Mouse (Mus musculus) forebrain, embryonic 16.5 days (tissue): ENCODE results near the gene Trit1. TPM values are rescaled to one million over a fixed set of nuclear protein-coding genes. Genes with fewer than 3 reads are reported as not detected.
"Not testable (repeated sequence)": the region's sequence is repeated elsewhere in the genome, so short reads cannot be mapped to it uniquely, and the experiment has no call there.

Experiments
- ATAC-seq: fragments of 200-750 bp; cut with Nextera tagmentation; 2 replicates; pipeline ENCODE4 v1.8.0; 2017; ENCODE audit warnings: mild to moderate bottlenecking, moderate library complexity
- H3K27ac ChIP-seq: fragments of 300-500 bp; sonication (generic); 2 replicates; pipeline ENCODE4 v1.5.1; 2014; ENCODE audit warnings: low read length, control low read depth
- H3K27me3 ChIP-seq: fragments of 300-500 bp; sonication (generic); replicated peaks from 2 replicates; pipeline ENCODE4 v1.6.1; 2014; ENCODE audit warnings: low read length; ENCODE audit not compliant: control insufficient read depth, insufficient read depth
- H3K36me3 ChIP-seq: fragments of 300-500 bp; sonication (generic); 2 replicates; pipeline ENCODE4 v1.6.1; 2014; ENCODE audit not compliant: control insufficient read depth, insufficient read depth
- H3K4me1 ChIP-seq: fragments of 300-500 bp; sonication (generic); replicated peaks from 2 replicates; pipeline ENCODE4 v1.6.1; 2014; ENCODE audit warnings: low read length; ENCODE audit not compliant: control insufficient read depth, insufficient read depth
- H3K4me2 ChIP-seq: fragments of 300-500 bp; sonication (generic); 2 replicates; pipeline ENCODE4 v1.6.1; 2014; ENCODE audit warnings: mild to moderate bottlenecking, low read length, control low read depth
- H3K4me3 ChIP-seq: fragments of 300-500 bp; sonication (generic); replicated peaks from 2 replicates; pipeline ENCODE4 v1.5.1; 2014; ENCODE audit warnings: mild to moderate bottlenecking, low read length, control low read depth
- H3K9ac ChIP-seq: fragments of 300-500 bp; sonication (generic); replicated peaks from 2 replicates; pipeline ENCODE4 v1.6.1; 2014; ENCODE audit warnings: low read depth, low read length, control low read depth
- H3K9me3 ChIP-seq: fragments of 300-500 bp; sonication (generic); 2 replicates; pipeline ENCODE4 v1.6.1; 2016; ENCODE audit warnings: low read length; ENCODE audit not compliant: control insufficient read depth
- WGBS: fragments of 180-500 bp; shearing (Covaris S2); extraction: QIAGEN DNeasy Blood & Tissue Kit; methylation state at CpG from one replicate; pipeline ENCODE4 v1.1.7; 2014; 5-methylcytosine and 5-hydroxymethylcytosine counted together
- polyA plus RNA-seq: library from polyadenylated mRNA; unstranded; fragments of >200 nt; fragmentation: Nextera tagmentation; extraction: Ambion mirVana; gene quantifications from 2 replicates; pipeline ENCODE4 v1.2.1, GENCODE M21; 2015

The Trit1 gene
- polyA plus RNA-seq, 1 experiment from 2014 or later, result 34.1 TPM

GRCm38 (mm10) chr4:123005054-123005966 lies 11.1 kb upstream of the Trit1 start:
- Histone ChIP-seq H3K4me1 (peaks cover 24% of the 10 kb centered on the region), H3K9me3 (no peaks in the 10 kb centered on the region), H3K27me3 (no peaks in the 10 kb centered on the region), H3K9ac (no peak overlapping the region), H3K4me2 (no peak overlapping the region), H3K27ac (no peak overlapping the region), H3K36me3 (peaks cover 11% of the 10 kb centered on the region), H3K4me3 (no peak overlapping the region)
- 0 out of 2 replicates have a peak, but pooled peaks have one; percentile 54 for ATAC-seq
- 28% methylated on average over 15 of the region's 15 CpGs for WGBS

DNA sequence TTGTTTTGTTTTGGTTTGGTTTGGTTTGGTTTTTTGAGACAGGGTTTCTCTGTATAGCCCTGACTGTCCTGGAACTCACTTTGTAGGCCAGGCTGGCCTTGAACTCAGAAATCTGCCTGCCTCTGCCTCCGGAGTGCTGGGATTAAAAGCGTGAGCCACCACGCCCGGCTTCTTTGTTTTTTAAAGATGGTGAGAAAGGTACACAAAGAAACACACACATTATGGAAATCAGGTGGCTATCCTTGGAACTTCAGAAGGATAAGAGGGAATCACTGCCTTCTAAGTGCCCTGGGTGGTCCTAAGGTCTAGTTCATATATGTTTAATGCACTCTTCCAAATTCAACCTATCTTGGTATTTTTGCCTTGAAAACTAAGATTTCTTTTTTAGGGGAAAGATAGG lies 3.9 kb upstream of the Trit1 start:
- H3K27me3 ChIP-seq, ATAC-seq, H3K9me3 ChIP-seq, H3K9ac ChIP-seq, H3K4me3 ChIP-seq, H3K4me2 ChIP-seq, H3K36me3 ChIP-seq: not testable (repeated sequence)
- Histone ChIP-seq H3K4me1 (peaks cover 37% of the 10 kb centered on the region), H3K27ac (peak overlapping the region; percentile 94)
- 88% methylated on average over 4 of the region's 4 CpGs for WGBS

DNA sequence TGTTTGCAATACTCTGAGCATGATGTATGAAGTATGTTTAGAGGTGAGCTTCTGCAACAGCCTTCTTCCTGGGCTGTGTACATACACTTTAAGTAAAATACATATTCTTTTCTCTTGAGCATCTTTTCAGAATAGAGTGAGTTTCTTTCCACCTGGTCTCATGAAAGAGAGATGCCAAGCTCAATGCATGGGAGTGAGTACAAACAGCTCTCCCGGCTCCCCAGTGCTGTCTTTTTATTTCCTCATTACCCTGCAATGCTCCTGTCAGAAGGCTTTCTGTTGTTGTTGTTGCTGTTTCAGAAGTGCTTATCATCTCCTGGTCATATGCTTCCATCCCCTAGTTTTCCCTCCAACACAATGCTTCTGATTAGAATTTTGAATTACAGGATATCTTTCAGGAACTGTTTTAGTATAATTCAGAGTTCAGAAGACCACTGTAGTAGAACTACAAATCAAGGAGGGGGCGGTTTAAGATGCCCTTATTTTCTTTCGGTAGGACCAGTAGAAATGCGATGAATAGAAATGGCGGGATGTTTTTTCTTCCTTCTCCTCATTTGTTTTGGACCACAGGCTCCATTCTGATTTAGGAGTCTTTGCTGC lies 3.0 kb upstream of the Trit1 start:
- H3K9ac ChIP-seq, result peak overlapping the region; percentile 47
- no peaks in the 10 kb centered on the region for H3K36me3 ChIP-seq
- peak; percentile 10 for ATAC-seq
- peak overlapping the region; percentile 42 for H3K4me2 ChIP-seq
- peak overlapping the region; percentile 94 for H3K27ac ChIP-seq
- no peaks in the 10 kb centered on the region for H3K9me3 ChIP-seq
- H3K4me3 ChIP-seq, result peak overlapping the region; percentile 4; the same call in 1 of the 2 replicates
- WGBS, result 3% methylated on average over 5 of the region's 5 CpGs
- peaks cover 46% of the 10 kb centered on the region for H3K4me1 ChIP-seq
- H3K27me3 ChIP-seq, result no peaks in the 10 kb centered on the region

DNA sequence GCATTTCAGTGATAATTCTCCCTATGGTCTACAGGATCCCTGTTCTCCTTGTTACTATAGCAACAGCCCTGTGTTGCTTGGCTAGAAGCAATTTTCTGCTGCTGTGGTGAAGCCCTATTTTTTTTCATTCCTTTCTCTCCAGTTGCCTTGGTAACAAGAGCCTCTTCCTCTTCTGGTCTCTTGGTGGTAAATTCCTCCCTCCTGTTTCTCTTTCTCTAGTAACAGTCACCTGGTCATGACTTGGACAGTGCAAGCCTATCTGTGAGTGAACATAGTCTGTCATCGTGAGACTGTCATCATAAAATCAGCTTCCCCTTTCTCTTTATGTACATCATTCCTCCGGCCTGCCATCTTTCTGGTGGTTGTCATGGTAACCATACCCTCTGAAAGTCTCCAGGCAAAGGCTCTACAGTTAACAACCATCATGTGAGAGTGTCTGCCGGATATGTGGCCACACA lies 2.4 kb upstream of the Trit1 start:
- Histone ChIP-seq H3K4me1 (peaks cover 51% of the 10 kb centered on the region), H3K4me3 (0 out of 2 replicates have a peak overlapping the region, but pooled peaks have one; percentile 10)

GRCm38 (mm10) chr4:123014501-123015282 lies 1.7 kb upstream of the Trit1 start:
- H3K36me3 ChIP-seq, result no peaks in the 10 kb centered on the region
- no peak overlapping the region for H3K4me3 ChIP-seq
- peaks cover 55% of the 10 kb centered on the region for H3K4me1 ChIP-seq
- H3K9ac ChIP-seq, result no peak overlapping the region
- H3K9me3 ChIP-seq, result no peaks in the 10 kb centered on the region
- peak overlapping the region; percentile 42; the same call in 1 of the 2 replicates for H3K4me2 ChIP-seq
- ATAC-seq, result peak; percentile 38
- H3K27me3 ChIP-seq, result no peaks in the 10 kb centered on the region
- WGBS, result 18% methylated on average over 7 of the region's 7 CpGs
- peak overlapping the region; percentile 94 for H3K27ac ChIP-seq

More for the DNA sequence above, 2.4 kb upstream of the Trit1 start:
- peak overlapping the region; percentile 47; the same call in 1 of the 2 replicates for H3K9ac ChIP-seq
- H3K36me3 ChIP-seq, result no peaks in the 10 kb centered on the region
- no peaks in the 10 kb centered on the region for H3K9me3 ChIP-seq
- no peaks in the 10 kb centered on the region for H3K27me3 ChIP-seq
- peak overlapping the region; percentile 94 for H3K27ac ChIP-seq
- WGBS, result under 1% methylated on average over 3 of the region's 3 CpGs
- ATAC-seq, result peak; percentile 80
- peak overlapping the region; percentile 42 for H3K4me2 ChIP-seq

- 97% methylated on average over 3 of the region's 3 CpGs for WGBS
- Histone ChIP-seq H3K27ac (no peak overlapping the region), H3K36me3 (0 out of 2 replicates have a peak, but pooled peaks cover 2% of the 10 kb centered on the region), H3K4me1 (peaks cover 25% of the 10 kb centered on the region), H3K4me2 (no peak overlapping the region), H3K9ac (no peak overlapping the region), H3K27me3 (no peaks in the 10 kb centered on the region), H3K4me3 (no peak overlapping the region), H3K9me3 (no peaks in the 10 kb centered on the region)
- no peak for ATAC-seq
Measured at GRCm38 (mm10) chr4:123021591-123021990, 5.2 kb downstream of the Trit1 start.

DNA sequence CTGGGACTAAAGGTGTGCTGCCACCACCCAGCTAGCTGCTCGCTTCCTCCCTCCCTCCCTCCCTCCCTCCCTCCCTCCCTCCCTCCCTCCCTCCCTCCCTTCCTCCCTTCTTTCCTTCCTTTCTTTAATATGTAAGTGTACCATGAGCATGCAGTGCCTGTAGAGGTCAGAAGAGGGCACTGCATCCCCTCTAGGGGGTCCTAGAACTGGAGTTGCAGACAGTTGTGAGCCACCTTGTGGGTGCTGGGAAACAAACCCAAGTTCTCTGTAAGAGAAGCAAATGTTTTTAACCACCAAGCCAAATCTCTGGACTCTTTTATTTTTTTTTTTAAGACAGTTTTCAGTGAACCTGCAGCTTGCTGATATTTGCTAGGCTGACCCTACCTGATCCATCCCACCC lies 6.5 kb downstream of the Trit1 start:
- H3K36me3 ChIP-seq, result peaks cover 7% of the 10 kb centered on the region; the same call in 1 of the 2 replicates
- no peak overlapping the region for H3K4me3 ChIP-seq
- no peak for ATAC-seq
- peaks cover 17% of the 10 kb centered on the region for H3K4me1 ChIP-seq
- WGBS, result 88% methylated on average over 1 of the region's 1 CpGs
- H3K27ac ChIP-seq, result no peak overlapping the region
- no peaks in the 10 kb centered on the region for H3K9me3 ChIP-seq
- H3K4me2 ChIP-seq, result no peak overlapping the region
- no peaks in the 10 kb centered on the region for H3K27me3 ChIP-seq
- H3K9ac ChIP-seq, result no peak overlapping the region

- ATAC-seq, result no peak
- WGBS, result 85% methylated on average over 2 of the region's 2 CpGs
- no peak overlapping the region for H3K27ac ChIP-seq
Measured at GRCm38 (mm10) chr4:123025418-123025817, 9.0 kb downstream of the Trit1 start.

More at GRCm38 (mm10) chr4:123025418-123025817, 9.0 kb downstream of the Trit1 start:
- H3K4me3 ChIP-seq, result no peak overlapping the region
- H3K4me1 ChIP-seq, result no peaks in the 10 kb centered on the region
- H3K9me3 ChIP-seq, result no peaks in the 10 kb centered on the region
- H3K27me3 ChIP-seq, result no peaks in the 10 kb centered on the region
- H3K36me3 ChIP-seq, result peaks cover 6% of the 10 kb centered on the region; the same call in 1 of the 2 replicates
- no peak overlapping the region for H3K4me2 ChIP-seq
- H3K9ac ChIP-seq, result no peak overlapping the region
